Mouse (Mus musculus): ENCODE data around the gene Mrrf.

- TF ChIP-seq TAL1 (IDR thresholded peaks at IDR 0.05; ENCODE audit: low read length) (no peak), GATA1 (IDR thresholded peaks at IDR 0.05; ENCODE audit: low read length) (no peak)
Observed at GRCm38 (mm10) chr2:36103555-36104367, 32.4 kb upstream of the Mrrf start.
